Comparison of ENCODE assay signal across 8 mouse cellular contexts in genomic region chr6:129476404-129477126, GRCm38 (mm10). TPM values are rescaled to one million over a fixed set of nuclear protein-coding genes. Genes with fewer than 3 reads are reported as not detected.
A peak's percentile ranks its signal among the peaks of the same experiment; 100 is the strongest.
DNase-seq lines count a peak whose midpoint lies in the region; ATAC-seq and TF ChIP-seq lines count a peak whose summit lies in the region.
"Had no signal": no experiment of that assay in that cellular context is flagged by ENCODE, and none has a peak within 500 bp of the region (broad histone marks: within the 10 kb centered on the region; RNA-seq: fewer than 3 reads in every experiment).

No protein-coding gene starts in this region.

- H3K4me2 ChIP-seq in hindbrain, postnatal 0 days (ENCODE audit: low read depth, low read length) = no peak overlapping the region
- H3K4me2 ChIP-seq in hindbrain, embryonic 13.5 days = no peak overlapping the region

- TF ChIP-seq POLR2A in kidney, adult 2 months (IDR thresholded peaks at IDR 0.05; ENCODE audit: low read depth, low read length) = no peak

- peak; percentile 70 for TF ChIP-seq CTCF in hindbrain, postnatal 0 days (IDR thresholded peaks at IDR 0.05; ENCODE audit: low read depth)
- TF ChIP-seq CTCF in E14TG2a.4 (conservative IDR thresholded peaks at IDR 0.05; ENCODE audit: low read length) = peak; percentile 76
- 0 out of 2 replicates have a peak, but pooled peaks have one; percentile 14 for TF ChIP-seq CTCF in kidney, adult 2 months (conservative IDR thresholded peaks at IDR 0.05; ENCODE audit: insufficient read depth, insufficient read length, low read depth, low read length)

- peak; percentile 71 for DNase-seq in hindbrain, postnatal 0 days (ENCODE audit: low spot score)
- DNase-seq in c-Kit-positive CD71-negative TER-119-negative erythroid progenitor cells, embryonic 14.5 days (ENCODE audit: low read depth) = peak; percentile 22
- DNase-seq in kidney, adult 2 months = peak; percentile 70
- peak; percentile 60 for DNase-seq in retina, embryonic 14.5 days (ENCODE audit: low spot score)
- DNase-seq in spleen, adult 18-20 months = no peak

- H3K27ac ChIP-seq in hindbrain, postnatal 0 days = no peak overlapping the region
- H3K27ac ChIP-seq in hindbrain, embryonic 13.5 days = no peak overlapping the region
- H3K27ac ChIP-seq in kidney, adult 2 months (ENCODE audit: insufficient read depth, low read depth, low read length) = no peak overlapping the region

- no peak for ATAC-seq in hindbrain, postnatal 0 days
- ATAC-seq in hindbrain, embryonic 13.5 days (ENCODE audit: low FRiP score) = no peak

- H3K36me3 ChIP-seq in hindbrain, postnatal 0 days (ENCODE audit: insufficient read depth, low read length) = no peaks in the 10 kb centered on the region
- no peaks in the 10 kb centered on the region for H3K36me3 ChIP-seq in hindbrain, embryonic 13.5 days
- H3K36me3 ChIP-seq in E14TG2a.4 (ENCODE audit: insufficient read depth, low read length) = no peaks in the 10 kb centered on the region
- H3K36me3 ChIP-seq in kidney, adult 2 months (ENCODE audit: control insufficient read depth, insufficient read depth, low read length) = no peaks in the 10 kb centered on the region

- H3K27me3 ChIP-seq in hindbrain, postnatal 0 days (ENCODE audit: insufficient read depth, low read length) = no peaks in the 10 kb centered on the region
- no peaks in the 10 kb centered on the region for H3K27me3 ChIP-seq in hindbrain, embryonic 13.5 days
- H3K27me3 ChIP-seq in E14TG2a.4 (ENCODE audit: insufficient read depth, low read length) = no peaks in the 10 kb centered on the region
- H3K27me3 ChIP-seq in kidney, adult 2 months (replicated peaks; ENCODE audit: control insufficient read depth, insufficient read depth, low read length) = no peaks in the 10 kb centered on the region

- H3K9ac ChIP-seq in hindbrain, postnatal 0 days (replicated peaks; ENCODE audit: low read length) = no peak overlapping the region
- no peak overlapping the region for H3K9ac ChIP-seq in hindbrain, embryonic 13.5 days

- WGBS in hindbrain, postnatal 0 days = 36% methylated on average over 13 of the region's 13 CpGs
- WGBS in hindbrain, embryonic 13.5 days = 37% methylated on average over 13 of the region's 13 CpGs
- WGBS in kidney, adult 2 months = 19% methylated on average over 13 of the region's 13 CpGs

- H3K4me1 ChIP-seq in hindbrain, postnatal 0 days (ENCODE audit: insufficient read depth, low read length) = no peaks in the 10 kb centered on the region
- H3K4me1 ChIP-seq in hindbrain, embryonic 13.5 days (replicated peaks) = no peaks in the 10 kb centered on the region
- no peaks in the 10 kb centered on the region for H3K4me1 ChIP-seq in E14TG2a.4 (replicated peaks; ENCODE audit: low read depth, low read length)
- H3K4me1 ChIP-seq in kidney, adult 2 months (ENCODE audit: control insufficient read depth, insufficient read depth, low read length) = peaks cover 5% of the 10 kb centered on the region; the same call in 1 of the 2 replicates

- no peaks in the 10 kb centered on the region for H3K9me3 ChIP-seq in hindbrain, postnatal 0 days (ENCODE audit: low read length)
- H3K9me3 ChIP-seq in hindbrain, embryonic 13.5 days = no peaks in the 10 kb centered on the region
- no peaks in the 10 kb centered on the region for H3K9me3 ChIP-seq in E14TG2a.4 (ENCODE audit: low read length)

- H3K4me3 ChIP-seq in hindbrain, postnatal 0 days (ENCODE audit: low read length) = no peak overlapping the region
- no peak overlapping the region for H3K4me3 ChIP-seq in hindbrain, embryonic 13.5 days
- no peak overlapping the region for H3K4me3 ChIP-seq in E14TG2a.4 (replicated peaks; ENCODE audit: low read length)
- no peak overlapping the region for H3K4me3 ChIP-seq in kidney, adult 2 months (ENCODE audit: insufficient read depth, low read depth, low read length)

RNA-seq across cellular contexts. Expression of gene Clec1a, which starts 24.8 kb away (rescaled TPM):
- 0.86 and 5.2 TPM in 2 replicates for total RNA-seq in hindbrain, postnatal 0 days (2014; rRNA removed)
- polyA plus RNA-seq in hindbrain, postnatal 0 days (2015; fragmentation: Nextera tagmentation; extraction: Ambion mirVana) = 2.4 and 3.4 TPM in 2 replicates
- polyA plus RNA-seq in hindbrain, embryonic 13.5 days (2015; fragmentation: Nextera tagmentation; extraction: Ambion mirVana) = 1.3 and 1.9 TPM in 2 replicates
- polyA plus RNA-seq in kidney, adult 2 months (2012; rRNA removed) = 2.6 and 2.8 TPM in 2 replicates

RNA-seq across cellular contexts. Expression of gene Olr1, which starts 30.4 kb away (rescaled TPM):
- total RNA-seq in hindbrain, postnatal 0 days (2014; rRNA removed) = not detected in 2 replicates
- 0.09 TPM in 1 of 2 replicates, not detected in the other for polyA plus RNA-seq in hindbrain, postnatal 0 days (2015; fragmentation: Nextera tagmentation; extraction: Ambion mirVana)
- not detected in 2 replicates for polyA plus RNA-seq in hindbrain, embryonic 13.5 days (2015; fragmentation: Nextera tagmentation; extraction: Ambion mirVana)
- 0.03 and 0.17 TPM in 2 replicates for polyA plus RNA-seq in kidney, adult 2 months (2012; rRNA removed)
- polyA plus RNA-seq: limb, embryonic 11.5 days had no signal

RNA-seq across cellular contexts. Expression of gene Tmem52b, which starts 35.8 kb away (rescaled TPM):
- total RNA-seq in hindbrain, postnatal 0 days (2014; rRNA removed) = 0.05 TPM in 1 of 2 replicates, not detected in the other
- polyA plus RNA-seq in hindbrain, postnatal 0 days (2015; fragmentation: Nextera tagmentation; extraction: Ambion mirVana) = not detected in 2 replicates
- polyA plus RNA-seq in hindbrain, embryonic 13.5 days (2015; fragmentation: Nextera tagmentation; extraction: Ambion mirVana) = not detected in 2 replicates
- polyA plus RNA-seq in kidney, adult 2 months (2012; rRNA removed) = 124 and 212 TPM in 2 replicates
- polyA plus RNA-seq: limb, embryonic 11.5 days had no signal

RNA-seq across cellular contexts. Expression of gene Gabarapl1, which starts 56.4 kb away (rescaled TPM):
- total RNA-seq in hindbrain, postnatal 0 days (2014; rRNA removed) = 272 and 286 TPM in 2 replicates
- 272 and 274 TPM in 2 replicates for polyA plus RNA-seq in hindbrain, postnatal 0 days (2015; fragmentation: Nextera tagmentation; extraction: Ambion mirVana)
- 175 and 180 TPM in 2 replicates for polyA plus RNA-seq in hindbrain, embryonic 13.5 days (2015; fragmentation: Nextera tagmentation; extraction: Ambion mirVana)
- polyA plus RNA-seq in kidney, adult 2 months (2012; rRNA removed) = 648 and 804 TPM in 2 replicates

Comparison
In these comparisons a context has a peak if more than half of its experiments do, and no peak if none do; other contexts are left out.
1. DNase-seq: peak in hindbrain, postnatal 0 days (single experiment), c-Kit-positive CD71-negative TER-119-negative erythroid progenitor cells, embryonic 14.5 days (single experiment), kidney, adult 2 months (single experiment) and retina, embryonic 14.5 days (single experiment); none in spleen, adult 18-20 months (0 of 2).
2. CTCF ChIP-seq: peak in every context shown above with its lines; median percentile 76 in E14TG2a.4; 70 in hindbrain, postnatal 0 days; 14 in kidney, adult 2 months.
3. RNA of gene Tmem52b, which starts 35.8 kb away (polyA plus RNA-seq): 124 to 212 TPM in kidney, adult 2 months; not detected in hindbrain, postnatal 0 days and not detected in hindbrain, embryonic 13.5 days; every median in the first group is over 100 times any median in the second.